Mouse (Mus musculus) hindbrain, postnatal 0 days (tissue): ENCODE results near the gene Zfp787. TPM values are rescaled to one million over a fixed set of nuclear protein-coding genes. Genes with fewer than 3 reads are reported as not detected.

Source experiments
- ATAC-seq: fragments of 200-750 bp; cut with Nextera tagmentation; 2 replicates; pipeline ENCODE4 v1.8.0; 2017; ENCODE audit warnings: mild to moderate bottlenecking, moderate TSS enrichment, moderate library complexity
- DNase-seq: peaks from one replicate; pipeline ENCODE4 v3.0.0-alpha.2; 2015; ENCODE audit warnings: low spot score
- H3K27ac ChIP-seq: fragments of 300-500 bp; sonication (generic); 2 replicates; pipeline ENCODE4 v1.5.1; 2014; ENCODE audit warnings: mild to moderate bottlenecking
- H3K27me3 ChIP-seq: fragments of 300-500 bp; sonication (generic); 2 replicates; pipeline ENCODE4 v1.6.1; 2014; ENCODE audit warnings: low read length, mixed read lengths; ENCODE audit not compliant: insufficient read depth
- H3K36me3 ChIP-seq: fragments of 300-500 bp; sonication (generic); 2 replicates; pipeline ENCODE4 v1.6.1; 2014; ENCODE audit warnings: low read length, mixed read lengths; ENCODE audit not compliant: insufficient read depth
- H3K4me1 ChIP-seq: fragments of 300-500 bp; sonication (generic); 2 replicates; pipeline ENCODE4 v1.6.1; 2014; ENCODE audit warnings: antibody characterized with exemption, low read length, mixed read lengths; ENCODE audit not compliant: insufficient read depth
- H3K4me2 ChIP-seq: fragments of 300-500 bp; sonication (generic); 2 replicates; pipeline ENCODE4 v1.6.1; 2014; ENCODE audit warnings: low read depth, mild to moderate bottlenecking, low read length, moderate library complexity, mixed read lengths
- H3K4me3 ChIP-seq: fragments of 300-500 bp; sonication (generic); 2 replicates; pipeline ENCODE4 v1.5.1; 2014; ENCODE audit warnings: low read length
- H3K9ac ChIP-seq: fragments of 300-500 bp; sonication (generic); replicated peaks from 2 replicates; pipeline ENCODE4 v1.6.1; 2014; ENCODE audit warnings: mild to moderate bottlenecking, low read length, moderate library complexity, mixed read lengths
- H3K9me3 ChIP-seq: fragments of 300-500 bp; sonication (generic); 2 replicates; pipeline ENCODE4 v1.6.1; 2016; ENCODE audit warnings: low read length, mixed read lengths
- CTCF ChIP-seq: IDR thresholded peaks from 2 replicates; pipeline ENCODE4 v1.5.1; 2016; ENCODE audit warnings: antibody characterized with exemption, control low read depth, low read depth
- WGBS: fragments of 180-500 bp; shearing (Covaris S2); extraction: QIAGEN DNeasy Blood & Tissue Kit; methylation state at CpG from one replicate; pipeline ENCODE4 v1.1.7; 2014; 5-methylcytosine and 5-hydroxymethylcytosine counted together
- polyA plus RNA-seq: library from polyadenylated mRNA; unstranded; fragments of >200 nt; fragmentation: Nextera tagmentation; extraction: Ambion mirVana; gene quantifications from 2 replicates; pipeline ENCODE4 v1.2.1, GENCODE M21; 2015
- total RNA-seq: library from RNA; depleted of rRNA; stranded (reverse); fragments of >200 nt; gene quantifications from 2 replicates; pipeline ENCODE4 v1.2.3, GENCODE M21; 2014

Gene Zfp787
- total and polyA plus RNA-seq, 2 experiments from 2014 or later: 61.4 to 71.0 TPM

DNA sequence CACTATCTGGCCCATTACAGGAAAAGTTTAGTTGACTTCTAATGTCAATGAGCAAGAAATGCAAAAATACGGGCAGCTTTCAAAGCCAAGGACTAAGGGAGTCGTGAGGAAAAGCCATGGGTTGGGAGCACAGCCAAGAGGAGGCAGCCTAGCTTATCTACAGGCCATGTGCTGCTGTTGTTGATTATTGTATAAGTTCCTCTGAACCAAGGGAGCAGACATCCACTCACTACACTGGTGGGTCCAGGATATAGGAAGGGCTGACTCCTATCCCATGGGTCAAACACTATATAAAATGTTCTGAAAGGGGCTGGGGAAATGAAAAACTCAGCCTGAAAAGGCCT, 8.8 kb downstream of the Zfp787 start:
- Histone ChIP-seq H3K9ac (no peak overlapping the region), H3K4me2 (no peak overlapping the region), H3K27me3 (no peaks in the 10 kb centered on the region), H3K27ac (peak overlapping the region; percentile 17), H3K4me3 (no peak overlapping the region), H3K9me3 (no peaks in the 10 kb centered on the region), H3K4me1 (peaks cover 3% of the 10 kb centered on the region; the same call in 1 of the 2 replicates), H3K36me3 (0 out of 2 replicates have a peak, but pooled peaks cover 2% of the 10 kb centered on the region)
- TF ChIP-seq CTCF: no peak
- ATAC-seq: no peak
- DNase-seq: no peak
- WGBS: 46% methylated on average over 2 of the region's 2 CpGs

DNA sequence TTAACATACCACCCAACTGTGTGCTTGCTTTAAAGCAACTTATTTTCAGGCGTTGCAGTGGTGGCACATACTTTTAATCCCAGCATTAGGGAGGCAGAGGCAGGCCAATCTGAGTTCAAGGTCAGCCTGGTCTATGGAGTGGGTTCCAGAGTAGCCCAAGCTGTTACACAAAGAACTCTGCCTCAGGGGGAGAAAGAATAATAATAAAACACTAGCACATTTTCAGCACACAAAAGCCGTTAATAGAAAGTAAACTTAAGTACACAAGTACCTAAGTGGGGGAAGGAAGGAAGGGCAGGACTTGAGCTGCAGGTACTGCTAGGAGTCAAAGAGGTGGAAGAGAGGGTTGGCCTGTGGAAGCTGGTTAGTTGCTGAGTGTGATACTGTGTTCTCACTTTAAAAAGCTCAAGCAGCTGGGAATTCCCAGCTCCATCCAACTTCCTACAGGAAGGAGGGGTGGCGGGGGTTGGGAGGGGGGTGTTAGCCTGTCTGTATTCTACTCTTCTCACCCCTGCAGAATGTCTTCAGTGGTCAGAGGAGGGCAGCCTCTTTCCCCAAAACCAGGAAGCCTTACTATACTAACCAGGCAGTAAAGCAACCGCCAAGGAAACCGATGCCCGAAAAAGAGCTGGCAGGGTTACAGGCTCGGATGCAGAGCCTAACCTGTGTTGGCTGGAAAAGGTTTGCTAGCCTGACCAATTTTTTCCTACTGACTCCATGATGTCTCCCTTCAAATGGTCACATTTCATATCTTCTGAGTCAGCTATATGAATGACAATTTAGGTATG, 9.4 kb downstream of the Zfp787 start:
- TF ChIP-seq CTCF: no peak
- no peaks in the 10 kb centered on the region for H3K9me3 ChIP-seq
- H3K9ac ChIP-seq: no peak overlapping the region
- peaks cover 8% of the 10 kb centered on the region; the same call in 1 of the 2 replicates for H3K36me3 ChIP-seq
- DNase-seq: no peak
- WGBS: 68% methylated on average over 7 of the region's 7 CpGs
- no peak overlapping the region for H3K4me2 ChIP-seq
- no peaks in the 10 kb centered on the region for H3K4me1 ChIP-seq
- ATAC-seq: no peak
- no peak overlapping the region for H3K4me3 ChIP-seq
- H3K27me3 ChIP-seq: no peaks in the 10 kb centered on the region
- peak overlapping the region; percentile 17; the same call in 1 of the 2 replicates for H3K27ac ChIP-seq

- DNase-seq (peak; percentile 18), ATAC-seq (no peak)
- H3K36me3 ChIP-seq: peaks cover 10% of the 10 kb centered on the region; the same call in 1 of the 2 replicates
- peak overlapping the region; percentile 64; the same call in 1 of the 2 replicates for H3K27ac ChIP-seq
- no peak overlapping the region for H3K4me3 ChIP-seq
- H3K27me3 ChIP-seq: no peaks in the 10 kb centered on the region
- 78% methylated on average over 8 of the region's 8 CpGs for WGBS
- TF ChIP-seq CTCF: no peak
- H3K9me3 ChIP-seq: no peaks in the 10 kb centered on the region
- H3K9ac ChIP-seq: no peak overlapping the region
- H3K4me2 ChIP-seq: no peak overlapping the region
- no peaks in the 10 kb centered on the region for H3K4me1 ChIP-seq
These were observed 10.2 kb downstream of the Zfp787 start for GRCm38 (mm10) chr7:6145423-6146188.

GRCm38 (mm10) chr7:6143991-6144531, 11.7 kb downstream of the Zfp787 start:
- WGBS: 53% methylated on average over 2 of the region's 2 CpGs
- Histone ChIP-seq H3K9me3 (no peaks in the 10 kb centered on the region), H3K4me1 (no peaks in the 10 kb centered on the region), H3K9ac (no peak overlapping the region), H3K4me2 (no peak overlapping the region), H3K27me3 (no peaks in the 10 kb centered on the region), H3K27ac (peak overlapping the region; percentile 64), H3K4me3 (no peak overlapping the region), H3K36me3 (peaks cover 10% of the 10 kb centered on the region; the same call in 1 of the 2 replicates)
- DNase-seq (peak; percentile 65), ATAC-seq (peak; percentile 78)
- TF ChIP-seq CTCF: no peak

GRCm38 (mm10) chr7:6139295-6139694, 16.5 kb downstream of the Zfp787 start:
- Histone ChIP-seq H3K4me3 (no peak overlapping the region), H3K4me1 (no peaks in the 10 kb centered on the region), H3K36me3 (peaks cover 10% of the 10 kb centered on the region; the same call in 1 of the 2 replicates), H3K4me2 (no peak overlapping the region), H3K9me3 (no peaks in the 10 kb centered on the region), H3K27me3 (no peaks in the 10 kb centered on the region), H3K27ac (no peak overlapping the region), H3K9ac (no peak overlapping the region)
- ATAC-seq (no peak), DNase-seq (no peak)
- 79% methylated on average over 3 of the region's 3 CpGs for WGBS
- TF ChIP-seq CTCF: no peak

DNA sequence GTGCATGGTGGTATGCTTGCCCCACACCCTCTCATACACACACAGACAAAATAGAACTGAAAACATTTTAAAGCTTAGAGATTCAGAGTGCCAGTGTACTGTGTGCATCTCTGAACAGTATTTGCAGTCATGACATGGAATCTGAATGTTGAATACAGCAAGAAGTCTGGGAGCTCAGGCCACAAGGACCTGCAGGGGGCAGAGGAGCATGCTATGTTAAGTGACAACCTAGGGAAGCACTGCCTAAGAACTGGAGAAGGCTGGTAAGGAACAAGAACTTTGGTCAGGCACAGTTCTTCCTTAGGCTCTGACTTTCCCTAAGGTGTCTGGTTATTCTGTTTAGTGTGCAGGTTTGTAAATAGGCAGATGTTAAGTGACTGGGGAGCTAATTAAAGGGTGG, 19.3 kb downstream of the Zfp787 start:
- H3K9ac ChIP-seq: no peak overlapping the region
- no peak overlapping the region for H3K4me3 ChIP-seq
- no peak for DNase-seq
- peak; percentile 35 for TF ChIP-seq CTCF
- peaks cover 20% of the 10 kb centered on the region for H3K36me3 ChIP-seq
- no peaks in the 10 kb centered on the region for H3K27me3 ChIP-seq
- 0 out of 2 replicates have a peak, but pooled peaks have one; percentile 2 for ATAC-seq
- H3K4me1 ChIP-seq: no peaks in the 10 kb centered on the region
- H3K4me2 ChIP-seq: no peak overlapping the region
- peaks cover 11% of the 10 kb centered on the region for H3K9me3 ChIP-seq
- H3K27ac ChIP-seq: no peak overlapping the region
